Mouse (Mus musculus): ENCODE results near the gene Fcer1g.

- TF ChIP-seq POLR2A (IDR thresholded peaks at IDR 0.05; ENCODE audit: extremely low read depth, insufficient read depth, low read length) (no peak), CTCF (IDR thresholded peaks at IDR 0.05; ENCODE audit: extremely low read depth, insufficient read depth, low read length) (no peak)
Measured at GRCm38 (mm10) chr1:171272086-171272485, 37.9 kb upstream of the Fcer1g start.

All from cortical plate, adult 2 months (tissue).